Mouse (Mus musculus): ENCODE measurements around the gene Actn2. TPM values are rescaled to one million over a fixed set of nuclear protein-coding genes. Genes with fewer than 3 reads are reported as not detected.

The Actn2 gene
- polyA plus RNA-seq, 1 experiment from 2014 or later = 1,360 TPM

DNA sequence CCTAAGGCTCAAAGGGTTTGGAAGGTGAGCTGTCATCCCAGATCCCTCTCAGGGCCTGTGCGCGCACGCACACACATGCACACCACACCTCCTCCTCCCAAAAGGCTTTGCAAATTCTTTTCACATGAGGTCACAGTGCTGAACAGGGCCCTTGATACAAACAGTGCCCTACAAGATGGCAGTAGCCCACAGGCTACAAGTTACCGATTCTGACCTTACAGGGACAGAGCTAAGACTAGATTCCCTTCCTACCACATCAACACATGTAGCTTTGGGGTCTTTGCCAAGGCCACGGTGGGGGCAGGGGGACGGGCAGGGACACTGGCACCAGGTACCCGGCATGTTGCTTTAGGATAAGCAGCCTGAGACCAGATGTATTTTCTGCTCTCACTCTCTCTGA is 46.8 kb downstream of the Actn2 start:
- H3K9ac ChIP-seq = peak overlapping the region; percentile 32; the same call in 1 of the 2 replicates

DNA sequence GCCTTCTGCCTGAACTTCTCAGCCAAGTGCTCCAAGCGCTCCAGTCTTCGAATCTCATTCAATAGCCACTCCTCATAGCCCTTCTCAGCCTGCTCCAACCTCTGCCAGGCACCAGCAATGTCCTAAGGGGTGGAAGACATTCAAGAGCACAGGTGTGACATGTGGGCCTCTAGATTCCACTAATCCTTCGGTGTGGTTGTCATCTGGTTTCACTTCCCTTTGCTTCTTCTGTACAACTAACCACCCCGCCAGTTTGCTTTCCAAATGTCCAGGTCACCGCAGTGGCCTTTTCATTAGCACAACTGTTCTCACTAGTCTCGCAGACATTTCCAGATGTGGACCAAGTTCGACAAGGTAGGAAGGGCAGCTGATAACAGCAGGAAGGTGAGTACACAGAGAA is 49.9 kb downstream of the Actn2 start:
- H3K36me3 ChIP-seq = peaks cover 82% of the 10 kb centered on the region
- H3K9ac ChIP-seq = no peak overlapping the region
- no peak overlapping the region for H3K4me2 ChIP-seq
- no peak overlapping the region for H3K27ac ChIP-seq (ENCODE audit: poor library complexity, severe bottlenecking)
- H3K4me3 ChIP-seq = no peak overlapping the region
- peaks cover 18% of the 10 kb centered on the region for H3K4me1 ChIP-seq (replicated peaks)
- H3K9me3 ChIP-seq (replicated peaks) = no peaks in the 10 kb centered on the region
- WGBS = 89% methylated on average over 7 of the region's 7 CpGs
- H3K27me3 ChIP-seq (replicated peaks) = no peaks in the 10 kb centered on the region
- no peak for ATAC-seq (ENCODE audit: insufficient number of reproducible peaks, low FRiP score)

More for the DNA sequence above, 46.8 kb downstream of the Actn2 start:
- H3K4me1 ChIP-seq (replicated peaks) = peaks cover 27% of the 10 kb centered on the region
- no peak overlapping the region for H3K4me3 ChIP-seq
- WGBS = 45% methylated on average over 7 of the region's 7 CpGs
- no peaks in the 10 kb centered on the region for H3K27me3 ChIP-seq (replicated peaks)
- peak overlapping the region; percentile 90 for H3K27ac ChIP-seq (ENCODE audit: poor library complexity, severe bottlenecking)
- H3K9me3 ChIP-seq (replicated peaks) = no peaks in the 10 kb centered on the region
- H3K4me2 ChIP-seq = no peak overlapping the region
- ATAC-seq (ENCODE audit: insufficient number of reproducible peaks, low FRiP score) = peak; percentile 74
- H3K36me3 ChIP-seq = peaks cover 83% of the 10 kb centered on the region

- Histone ChIP-seq H3K36me3 (peaks cover 76% of the 10 kb centered on the region), H3K9ac (0 out of 2 replicates have a peak overlapping the region, but pooled peaks have one; percentile 22), H3K27me3 (replicated peaks) (no peaks in the 10 kb centered on the region), H3K4me1 (replicated peaks) (peaks cover 21% of the 10 kb centered on the region), H3K4me3 (no peak overlapping the region), H3K27ac (ENCODE audit: poor library complexity, severe bottlenecking) (peak overlapping the region; percentile 89), H3K9me3 (replicated peaks) (no peaks in the 10 kb centered on the region), H3K4me2 (no peak overlapping the region)
- WGBS = 71% methylated on average over 11 of the region's 11 CpGs
- no peak for ATAC-seq (ENCODE audit: insufficient number of reproducible peaks, low FRiP score)
Measured at GRCm38 (mm10) chr13:12284528-12284927, 56.0 kb downstream of the Actn2 start.

DNA sequence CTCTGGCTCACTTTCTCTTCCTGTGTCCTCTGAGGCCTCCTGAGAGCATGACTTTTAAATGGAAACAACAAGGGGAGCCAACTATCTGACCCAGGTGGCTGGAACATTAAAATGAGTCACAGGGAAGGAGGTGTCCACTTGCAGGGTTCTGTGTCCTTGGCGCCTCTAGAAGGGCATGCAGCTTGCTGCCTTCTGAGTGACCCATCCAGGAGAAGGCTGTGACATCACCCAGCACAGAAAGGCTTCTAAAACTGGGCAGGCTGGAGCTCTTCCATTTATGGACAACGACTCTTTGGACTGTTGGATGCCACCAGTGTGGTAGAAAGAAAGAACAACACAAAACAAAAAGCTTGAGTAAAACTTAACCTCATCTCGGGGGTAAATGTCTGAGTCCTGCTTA is 56.7 kb downstream of the Actn2 start:
- Histone ChIP-seq H3K9ac (no peak overlapping the region), H3K4me2 (no peak overlapping the region), H3K9me3 (replicated peaks) (no peaks in the 10 kb centered on the region), H3K4me1 (replicated peaks) (peaks cover 24% of the 10 kb centered on the region), H3K4me3 (no peak overlapping the region), H3K27me3 (replicated peaks) (no peaks in the 10 kb centered on the region), H3K36me3 (peaks cover 75% of the 10 kb centered on the region), H3K27ac (ENCODE audit: poor library complexity, severe bottlenecking) (peak overlapping the region; percentile 89)
- WGBS = 49% methylated on average over 3 of the region's 3 CpGs
- ATAC-seq (ENCODE audit: insufficient number of reproducible peaks, low FRiP score) = peak; percentile 84

DNA sequence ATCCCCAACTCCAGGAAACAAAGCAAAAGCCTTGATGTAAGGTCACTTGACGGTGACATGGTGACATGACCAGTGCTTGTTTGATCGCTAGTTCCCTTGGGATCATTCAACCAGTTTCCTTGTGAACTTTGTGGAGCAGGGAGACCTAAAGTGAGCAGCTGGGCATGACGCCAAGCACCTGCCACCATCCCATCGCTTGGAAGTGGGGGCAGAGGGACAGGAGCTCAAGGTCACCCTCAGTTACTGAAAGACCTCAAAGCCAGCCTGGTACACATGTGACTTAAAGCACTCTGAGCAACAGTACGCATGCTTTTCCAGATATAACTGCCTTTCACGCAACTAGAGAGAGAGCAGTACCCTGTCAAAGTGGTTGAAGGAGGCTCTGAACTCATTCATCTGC is 65.8 kb downstream of the Actn2 start:
- no peaks in the 10 kb centered on the region for H3K9me3 ChIP-seq (replicated peaks)
- 42% methylated on average over 6 of the region's 6 CpGs for WGBS
- peaks cover 36% of the 10 kb centered on the region for H3K4me1 ChIP-seq (replicated peaks)
- H3K4me2 ChIP-seq = no peak overlapping the region
- H3K36me3 ChIP-seq = peaks cover 83% of the 10 kb centered on the region
- no peak overlapping the region for H3K9ac ChIP-seq
- H3K27me3 ChIP-seq (replicated peaks) = no peaks in the 10 kb centered on the region
- H3K4me3 ChIP-seq = no peak overlapping the region
- H3K27ac ChIP-seq (ENCODE audit: poor library complexity, severe bottlenecking) = peak overlapping the region; percentile 92
- peak; percentile 76 for ATAC-seq (ENCODE audit: insufficient number of reproducible peaks, low FRiP score)

DNA sequence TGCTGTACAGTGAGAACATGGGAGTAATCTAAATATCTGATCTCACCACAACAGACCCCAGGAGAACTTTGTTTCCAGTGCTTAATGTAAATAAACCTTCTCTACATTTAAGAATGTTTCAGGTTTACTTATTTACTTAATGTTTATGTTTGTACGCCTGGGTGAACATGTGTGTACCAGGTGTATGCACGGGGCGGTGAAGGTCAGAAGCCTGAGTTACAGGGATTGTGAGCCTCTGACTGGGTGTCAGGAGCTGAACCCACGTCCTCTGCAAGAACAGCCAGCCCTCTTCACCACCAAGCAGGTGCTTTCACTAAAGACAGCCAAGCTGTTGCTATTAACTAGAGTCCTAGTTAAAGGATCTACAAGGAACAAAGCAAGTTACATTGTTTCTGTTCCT is 66.3 kb downstream of the Actn2 start:
- WGBS = 84% methylated on average over 4 of the region's 4 CpGs
- Histone ChIP-seq H3K27ac (ENCODE audit: poor library complexity, severe bottlenecking) (peak overlapping the region; percentile 92), H3K4me2 (no peak overlapping the region), H3K4me1 (replicated peaks) (peaks cover 36% of the 10 kb centered on the region), H3K36me3 (peaks cover 84% of the 10 kb centered on the region), H3K9ac (no peak overlapping the region; the same call in 1 of the 2 replicates), H3K9me3 (replicated peaks) (no peaks in the 10 kb centered on the region), H3K27me3 (replicated peaks) (no peaks in the 10 kb centered on the region), H3K4me3 (no peak overlapping the region)
- no peak for ATAC-seq (ENCODE audit: insufficient number of reproducible peaks, low FRiP score)

DNA sequence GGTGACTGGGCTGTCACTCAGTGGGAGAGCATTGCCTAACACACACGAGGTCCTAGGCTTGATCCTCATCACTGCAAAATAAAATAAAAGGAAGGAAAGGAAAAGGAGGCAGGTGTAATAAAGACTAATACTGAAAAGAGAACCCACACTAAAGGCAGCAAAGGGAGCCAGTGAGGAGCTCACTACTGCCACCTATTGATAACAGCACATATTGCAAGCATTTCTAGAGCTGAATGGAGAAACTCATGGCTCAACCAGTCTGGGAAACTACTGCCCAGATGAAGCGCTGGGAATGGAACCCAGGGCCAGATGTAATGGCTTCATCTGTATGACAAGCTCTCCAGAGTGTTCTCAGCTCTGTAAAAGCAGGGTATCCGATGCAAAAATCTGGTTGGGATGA is 67.6 kb downstream of the Actn2 start:
- no peak overlapping the region for H3K4me3 ChIP-seq
- H3K4me1 ChIP-seq (replicated peaks) = peaks cover 29% of the 10 kb centered on the region
- H3K36me3 ChIP-seq = peaks cover 86% of the 10 kb centered on the region
- no peak for ATAC-seq (ENCODE audit: insufficient number of reproducible peaks, low FRiP score)
- no peaks in the 10 kb centered on the region for H3K9me3 ChIP-seq (replicated peaks)
- peak overlapping the region; percentile 73; the same call in 1 of the 2 replicates for H3K27ac ChIP-seq (ENCODE audit: poor library complexity, severe bottlenecking)
- 40% methylated on average over 3 of the region's 3 CpGs for WGBS
- no peaks in the 10 kb centered on the region for H3K27me3 ChIP-seq (replicated peaks)
- no peak overlapping the region for H3K4me2 ChIP-seq
- H3K9ac ChIP-seq = no peak overlapping the region

GRCm38 (mm10) chr13:12267971-12268370 is 72.6 kb downstream of the Actn2 start:
- Histone ChIP-seq H3K9me3 (replicated peaks) (no peaks in the 10 kb centered on the region), H3K4me1 (replicated peaks) (no peaks in the 10 kb centered on the region), H3K27ac (ENCODE audit: poor library complexity, severe bottlenecking) (no peak overlapping the region), H3K27me3 (replicated peaks) (no peaks in the 10 kb centered on the region), H3K4me3 (no peak overlapping the region), H3K36me3 (peaks cover 56% of the 10 kb centered on the region), H3K9ac (no peak overlapping the region), H3K4me2 (no peak overlapping the region)
- WGBS = 91% methylated on average over 3 of the region's 3 CpGs
- ATAC-seq (ENCODE audit: insufficient number of reproducible peaks, low FRiP score) = no peak

- Histone ChIP-seq H3K4me1 (replicated peaks) (no peaks in the 10 kb centered on the region), H3K36me3 (peaks cover 47% of the 10 kb centered on the region), H3K9me3 (replicated peaks) (no peaks in the 10 kb centered on the region), H3K4me3 (no peak overlapping the region), H3K9ac (no peak overlapping the region), H3K27me3 (replicated peaks) (no peaks in the 10 kb centered on the region), H3K4me2 (no peak overlapping the region), H3K27ac (ENCODE audit: poor library complexity, severe bottlenecking) (no peak overlapping the region)
- ATAC-seq (ENCODE audit: insufficient number of reproducible peaks, low FRiP score) = no peak
- 66% methylated on average over 3 of the region's 3 CpGs for WGBS
Measured at GRCm38 (mm10) chr13:12267097-12267496, 73.5 kb downstream of the Actn2 start.

DNA sequence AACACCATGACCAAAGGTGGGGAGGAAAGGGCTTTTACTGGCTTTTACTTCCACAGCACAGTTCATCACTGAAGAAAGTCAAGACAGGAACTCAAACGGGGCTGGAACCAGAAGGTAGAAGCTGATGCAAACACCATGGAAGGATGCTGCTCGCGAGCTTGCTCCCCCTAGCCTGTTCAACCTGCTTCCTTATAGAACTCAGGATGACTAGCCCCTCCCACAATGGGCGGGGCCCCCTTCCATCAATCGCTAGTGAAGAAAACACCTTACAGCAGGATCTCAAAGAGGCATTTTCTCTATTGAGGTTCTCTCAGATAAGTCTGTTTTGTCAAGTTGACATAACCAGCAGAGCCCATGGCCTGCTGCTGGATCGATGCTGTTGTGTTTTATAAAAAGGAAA is 76.6 kb downstream of the Actn2 start:
- Histone ChIP-seq H3K4me1 (replicated peaks) (no peaks in the 10 kb centered on the region), H3K9me3 (replicated peaks) (peaks cover 9% of the 10 kb centered on the region), H3K36me3 (peaks cover 20% of the 10 kb centered on the region), H3K4me2 (no peak overlapping the region), H3K4me3 (no peak overlapping the region), H3K27me3 (replicated peaks) (no peaks in the 10 kb centered on the region), H3K27ac (ENCODE audit: poor library complexity, severe bottlenecking) (no peak overlapping the region), H3K9ac (no peak overlapping the region)
- 76% methylated on average over 6 of the region's 6 CpGs for WGBS
- no peak for ATAC-seq (ENCODE audit: insufficient number of reproducible peaks, low FRiP score)

DNA sequence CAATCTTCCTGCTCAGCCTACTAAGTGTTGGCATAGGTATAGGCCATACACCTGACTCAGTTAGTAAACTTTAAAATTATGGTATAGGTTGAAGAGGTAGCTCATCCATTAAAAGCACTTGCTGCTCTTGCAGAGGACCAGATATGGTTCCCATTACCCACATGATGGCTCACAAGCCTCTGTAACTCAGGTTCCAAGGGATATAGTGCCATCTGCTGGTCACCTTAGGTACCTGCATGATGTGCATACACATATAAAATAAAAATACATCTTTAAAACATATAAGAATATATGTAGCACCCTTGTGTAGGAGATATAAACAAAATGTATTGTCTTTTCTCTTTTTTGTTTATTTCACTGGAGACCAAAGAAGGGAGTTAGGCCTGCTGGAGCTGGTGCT is 79.1 kb downstream of the Actn2 start:
- Histone ChIP-seq H3K4me2 (no peak overlapping the region), H3K36me3 (no peaks in the 10 kb centered on the region), H3K27ac (ENCODE audit: poor library complexity, severe bottlenecking) (no peak overlapping the region), H3K9me3 (replicated peaks) (peaks cover 9% of the 10 kb centered on the region), H3K4me1 (replicated peaks) (peaks cover 4% of the 10 kb centered on the region), H3K9ac (no peak overlapping the region), H3K27me3 (replicated peaks) (no peaks in the 10 kb centered on the region), H3K4me3 (no peak overlapping the region)
- ATAC-seq (ENCODE audit: insufficient number of reproducible peaks, low FRiP score) = no peak
